Mouse (Mus musculus) neural tube, embryonic 11.5 days (tissue): ENCODE results near the gene Cln3. TPM values are rescaled to one million over a fixed set of nuclear protein-coding genes. Genes with fewer than 3 reads are reported as not detected.

Experiments used
- ATAC-seq: fragments of 200-750 bp; cut with Nextera tagmentation; 2 replicates; pipeline ENCODE4 v1.8.0; 2017; ENCODE audit warnings: moderate number of reproducible peaks, mild to moderate bottlenecking, moderate TSS enrichment, moderate library complexity; ENCODE audit not compliant: insufficient read depth, low FRiP score, low TSS enrichment
- DNase-seq: peaks from one replicate; pipeline ENCODE4 v3.0.0-alpha.2; 2015; ENCODE audit warnings: low spot score
- H3K27ac ChIP-seq: fragments of 300-500 bp; sonication (generic); 2 replicates; pipeline ENCODE4 v1.5.1; 2014; ENCODE audit warnings: low read depth, mild to moderate bottlenecking, low read length
- H3K27me3 ChIP-seq: fragments of 300-500 bp; sonication (generic); 2 replicates; pipeline ENCODE4 v1.6.1; 2014; ENCODE audit warnings: mild to moderate bottlenecking, low read length, mixed read lengths; ENCODE audit not compliant: control insufficient read depth, insufficient read depth
- H3K36me3 ChIP-seq: fragments of 300-500 bp; sonication (generic); 2 replicates; pipeline ENCODE4 v1.6.1; 2014; ENCODE audit warnings: mild to moderate bottlenecking, low read length, moderate library complexity, mixed read lengths; ENCODE audit not compliant: control insufficient read depth, insufficient read depth
- H3K4me1 ChIP-seq: fragments of 300-500 bp; sonication (generic); 2 replicates; pipeline ENCODE4 v1.6.1; 2014; ENCODE audit warnings: low read length, mixed read lengths; ENCODE audit not compliant: control insufficient read depth, insufficient read depth
- H3K4me2 ChIP-seq: fragments of 300-500 bp; sonication (generic); 2 replicates; pipeline ENCODE4 v1.6.1; 2014; ENCODE audit warnings: low read depth, mild to moderate bottlenecking, moderate library complexity
- H3K4me3 ChIP-seq: fragments of 300-500 bp; sonication (generic); 2 replicates; pipeline ENCODE4 v1.5.1; 2014; ENCODE audit warnings: low read depth, low read length
- H3K9ac ChIP-seq: fragments of 300-500 bp; sonication (generic); 2 replicates; pipeline ENCODE4 v1.6.1; 2014; ENCODE audit warnings: mild to moderate bottlenecking, low read length
- H3K9me3 ChIP-seq: fragments of 300-500 bp; sonication (generic); 2 replicates; pipeline ENCODE4 v1.6.1; 2016; ENCODE audit warnings: low read length; ENCODE audit not compliant: control insufficient read depth
- WGBS: fragments of 180-500 bp; shearing (Covaris S2); extraction: QIAGEN DNeasy Blood & Tissue Kit; methylation state at CpG from one replicate; pipeline ENCODE4 v1.1.7; 2014; 5-methylcytosine and 5-hydroxymethylcytosine counted together
- polyA plus RNA-seq: library from polyadenylated mRNA; unstranded; fragments of >200 nt; fragmentation: Nextera tagmentation; extraction: Ambion mirVana; gene quantifications from 2 replicates; pipeline ENCODE4 v1.2.1, GENCODE M21; 2014

Cln3 gene
- polyA plus RNA-seq, 1 experiment from 2014 or later, result 19.8 TPM

- WGBS, result 82% methylated on average over 1 of the region's 1 CpGs
- Histone ChIP-seq H3K9ac (no peak overlapping the region), H3K27ac (no peak overlapping the region), H3K4me2 (no peak overlapping the region), H3K27me3 (no peaks in the 10 kb centered on the region), H3K9me3 (no peaks in the 10 kb centered on the region), H3K4me1 (no peaks in the 10 kb centered on the region; the same call in 1 of the 2 replicates), H3K36me3 (no peaks in the 10 kb centered on the region), H3K4me3 (no peak overlapping the region)
- no peak for DNase-seq
- ATAC-seq, result no peak
These were observed 37.8 kb upstream of the Cln3 start for GRCm38 (mm10) chr7:126623381-126623780.

- Histone ChIP-seq H3K27ac (no peak overlapping the region), H3K27me3 (no peaks in the 10 kb centered on the region), H3K4me1 (no peaks in the 10 kb centered on the region; the same call in 1 of the 2 replicates), H3K36me3 (no peaks in the 10 kb centered on the region), H3K9ac (no peak overlapping the region), H3K9me3 (no peaks in the 10 kb centered on the region), H3K4me3 (no peak overlapping the region), H3K4me2 (no peak overlapping the region)
- ATAC-seq (no peak), DNase-seq (no peak)
- 86% methylated on average over 9 of the region's 9 CpGs for WGBS
These were observed 36.1 kb upstream of the Cln3 start for GRCm38 (mm10) chr7:126621452-126622359.

DNA sequence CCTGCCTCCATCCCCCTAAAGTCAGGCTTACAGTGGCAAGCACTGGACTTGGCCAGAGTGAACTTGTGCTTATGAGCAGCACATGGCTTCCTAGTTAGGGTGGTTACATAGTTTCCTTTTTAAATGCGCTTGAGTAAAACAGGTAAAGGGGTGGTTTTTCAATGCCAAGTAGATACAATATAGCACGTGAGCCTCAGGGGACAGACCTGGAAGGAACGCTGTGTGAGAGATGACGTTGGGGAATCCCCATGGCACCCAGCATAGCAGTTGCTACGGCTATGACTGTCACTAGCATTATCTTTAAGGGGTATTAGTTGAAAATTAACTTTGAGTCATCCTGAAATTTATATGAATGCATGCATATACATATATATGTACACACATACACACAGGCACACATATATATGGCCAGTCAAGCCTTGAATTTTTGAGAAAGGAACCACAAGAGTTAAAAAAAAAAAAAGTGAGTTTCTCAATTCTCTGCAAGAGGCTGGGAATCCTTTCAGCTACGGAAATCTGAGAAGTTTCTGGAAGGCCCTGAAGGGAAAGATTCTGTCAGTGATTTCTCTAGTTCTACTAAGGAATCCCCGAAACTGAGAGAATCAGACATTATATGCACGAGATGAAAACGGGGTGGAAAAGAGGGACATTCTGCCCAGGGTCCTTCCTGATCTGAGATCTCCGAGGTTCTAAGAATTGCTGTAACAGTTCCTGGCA is 34.1 kb upstream of the Cln3 start:
- H3K36me3 ChIP-seq, result no peaks in the 10 kb centered on the region
- WGBS, result 81% methylated on average over 10 of the region's 10 CpGs
- DNase-seq (no peak), ATAC-seq (no peak)
- H3K4me3 ChIP-seq, result no peak overlapping the region
- no peak overlapping the region for H3K4me2 ChIP-seq
- H3K9ac ChIP-seq, result no peak overlapping the region
- H3K27me3 ChIP-seq, result no peaks in the 10 kb centered on the region
- no peak overlapping the region for H3K27ac ChIP-seq
- H3K9me3 ChIP-seq, result no peaks in the 10 kb centered on the region
- no peaks in the 10 kb centered on the region; the same call in 1 of the 2 replicates for H3K4me1 ChIP-seq

DNA sequence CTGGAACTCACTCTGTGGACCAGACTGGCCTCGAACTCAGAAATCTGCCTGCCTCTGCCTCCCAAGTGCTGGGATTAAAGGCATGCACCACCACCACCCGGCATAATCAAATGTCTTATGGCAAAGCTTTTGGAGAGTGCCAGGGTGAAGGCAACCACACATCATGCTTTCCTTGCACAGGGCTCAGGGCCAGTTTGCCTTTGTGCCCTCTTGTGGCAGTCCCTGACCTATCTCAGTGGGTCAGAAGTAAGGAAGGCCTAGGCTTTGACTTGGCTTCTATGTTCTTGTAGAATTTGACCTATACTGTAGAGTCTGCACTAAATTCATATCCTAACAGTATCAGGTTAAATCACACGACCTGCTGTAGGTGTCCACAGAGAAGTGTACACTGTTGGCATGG is 31.1 kb upstream of the Cln3 start:
- no peak for ATAC-seq
- 80% methylated on average over 3 of the region's 3 CpGs for WGBS
- Histone ChIP-seq H3K4me1 (no peaks in the 10 kb centered on the region), H3K4me2 (no peak overlapping the region), H3K27me3 (no peaks in the 10 kb centered on the region), H3K9me3 (no peaks in the 10 kb centered on the region), H3K36me3 (no peaks in the 10 kb centered on the region), H3K9ac (no peak overlapping the region), H3K27ac (no peak overlapping the region), H3K4me3 (no peak overlapping the region)
- no peak for DNase-seq

- H3K27ac ChIP-seq, result no peak overlapping the region
- H3K4me3 ChIP-seq, result no peak overlapping the region
- no peaks in the 10 kb centered on the region for H3K4me1 ChIP-seq
- 67% methylated on average over 3 of the region's 3 CpGs for WGBS
- no peak for DNase-seq
- no peak overlapping the region for H3K9ac ChIP-seq
- no peak for ATAC-seq
- H3K4me2 ChIP-seq, result no peak overlapping the region
- no peaks in the 10 kb centered on the region for H3K27me3 ChIP-seq
- no peaks in the 10 kb centered on the region for H3K36me3 ChIP-seq
- H3K9me3 ChIP-seq, result no peaks in the 10 kb centered on the region
These were observed 27.1 kb upstream of the Cln3 start for GRCm38 (mm10) chr7:126612736-126613135.

DNA sequence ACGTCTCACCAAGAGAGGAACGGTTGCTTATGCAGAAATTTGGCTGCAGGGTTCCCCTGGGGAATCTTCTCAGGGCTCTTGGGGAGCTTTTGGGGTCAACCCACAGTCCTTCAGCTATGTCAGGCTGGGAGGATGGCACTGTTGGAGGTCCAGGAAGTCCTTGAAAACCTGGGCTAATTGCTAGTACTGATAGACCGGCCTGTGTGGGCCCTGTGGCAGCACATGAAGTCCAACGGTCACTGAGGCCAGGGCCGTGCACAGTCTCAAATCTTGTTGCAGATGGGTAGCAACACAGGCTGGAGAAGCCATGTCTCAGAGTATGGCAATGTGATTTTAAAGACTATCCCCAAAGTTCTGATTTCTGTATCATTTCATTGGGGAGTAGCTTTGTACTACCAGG is 22.2 kb upstream of the Cln3 start:
- ATAC-seq (no peak), DNase-seq (no peak)
- no peak overlapping the region for H3K4me2 ChIP-seq
- no peak overlapping the region for H3K4me3 ChIP-seq
- H3K36me3 ChIP-seq, result no peaks in the 10 kb centered on the region
- WGBS, result 86% methylated on average over 5 of the region's 5 CpGs
- H3K27me3 ChIP-seq, result no peaks in the 10 kb centered on the region
- no peaks in the 10 kb centered on the region for H3K9me3 ChIP-seq
- H3K9ac ChIP-seq, result no peak overlapping the region
- no peak overlapping the region for H3K27ac ChIP-seq
- H3K4me1 ChIP-seq, result no peaks in the 10 kb centered on the region

GRCm38 (mm10) chr7:126607064-126607463 is 21.4 kb upstream of the Cln3 start:
- Histone ChIP-seq H3K36me3 (no peaks in the 10 kb centered on the region), H3K9me3 (no peaks in the 10 kb centered on the region), H3K9ac (no peak overlapping the region), H3K4me1 (no peaks in the 10 kb centered on the region), H3K27ac (no peak overlapping the region), H3K4me2 (no peak overlapping the region), H3K4me3 (no peak overlapping the region), H3K27me3 (no peaks in the 10 kb centered on the region)
- ATAC-seq, result no peak
- DNase-seq, result no peak
- WGBS, result 81% methylated on average over 3 of the region's 3 CpGs

DNA sequence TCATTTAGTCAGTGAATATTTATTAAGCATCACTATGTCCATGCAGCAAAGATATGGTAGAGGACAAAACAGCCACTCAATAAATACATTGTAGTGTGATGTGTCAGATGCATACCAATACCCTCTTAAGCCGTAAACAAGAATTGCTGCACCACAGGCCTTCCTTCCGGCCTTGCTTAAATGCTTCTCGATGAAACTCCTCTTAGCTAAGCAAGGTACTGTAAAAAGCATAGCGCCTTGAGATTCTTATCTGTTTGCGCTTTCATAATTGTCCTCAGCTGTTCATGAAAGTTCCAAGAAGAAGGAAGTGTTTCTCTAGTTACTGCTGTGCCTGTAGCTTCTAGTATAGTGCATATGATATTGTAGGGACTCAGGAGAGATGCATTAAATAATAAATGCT is 21.0 kb upstream of the Cln3 start:
- no peaks in the 10 kb centered on the region for H3K27me3 ChIP-seq
- H3K4me1 ChIP-seq, result no peaks in the 10 kb centered on the region
- no peak for DNase-seq
- no peaks in the 10 kb centered on the region for H3K36me3 ChIP-seq
- H3K9me3 ChIP-seq, result no peaks in the 10 kb centered on the region
- no peak overlapping the region for H3K4me2 ChIP-seq
- no peak overlapping the region for H3K27ac ChIP-seq
- ATAC-seq, result no peak
- H3K4me3 ChIP-seq, result no peak overlapping the region
- 77% methylated on average over 5 of the region's 5 CpGs for WGBS
- no peak overlapping the region for H3K9ac ChIP-seq

DNA sequence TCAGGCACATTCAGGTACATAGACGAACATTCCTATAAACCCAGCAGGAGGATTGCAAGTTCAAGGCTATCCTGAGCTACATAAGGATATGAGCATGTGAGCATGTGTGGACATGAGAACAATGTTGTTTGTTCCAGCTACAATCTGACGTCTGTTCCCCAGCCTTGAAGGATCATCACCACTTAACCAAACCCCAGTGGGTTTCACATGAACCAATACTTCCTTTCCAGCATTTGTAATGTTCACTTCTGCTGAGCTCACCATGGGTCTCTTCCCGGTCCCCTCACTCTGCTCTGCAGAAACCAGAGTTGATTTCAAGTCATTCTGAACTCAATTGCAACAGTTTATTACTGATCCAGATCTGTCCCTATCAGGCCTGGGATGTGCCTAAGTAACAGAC is 17.0 kb upstream of the Cln3 start:
- no peak overlapping the region for H3K27ac ChIP-seq
- no peak for DNase-seq
- no peak overlapping the region for H3K4me3 ChIP-seq
- no peaks in the 10 kb centered on the region for H3K4me1 ChIP-seq
- no peaks in the 10 kb centered on the region for H3K27me3 ChIP-seq
- H3K36me3 ChIP-seq, result no peaks in the 10 kb centered on the region
- WGBS, result 91% methylated on average over 3 of the region's 3 CpGs
- no peak for ATAC-seq
- no peak overlapping the region for H3K4me2 ChIP-seq
- H3K9ac ChIP-seq, result no peak overlapping the region
- no peaks in the 10 kb centered on the region for H3K9me3 ChIP-seq
